14 mouse cellular contexts compared by ENCODE assay signal in the genomic region with DNA sequence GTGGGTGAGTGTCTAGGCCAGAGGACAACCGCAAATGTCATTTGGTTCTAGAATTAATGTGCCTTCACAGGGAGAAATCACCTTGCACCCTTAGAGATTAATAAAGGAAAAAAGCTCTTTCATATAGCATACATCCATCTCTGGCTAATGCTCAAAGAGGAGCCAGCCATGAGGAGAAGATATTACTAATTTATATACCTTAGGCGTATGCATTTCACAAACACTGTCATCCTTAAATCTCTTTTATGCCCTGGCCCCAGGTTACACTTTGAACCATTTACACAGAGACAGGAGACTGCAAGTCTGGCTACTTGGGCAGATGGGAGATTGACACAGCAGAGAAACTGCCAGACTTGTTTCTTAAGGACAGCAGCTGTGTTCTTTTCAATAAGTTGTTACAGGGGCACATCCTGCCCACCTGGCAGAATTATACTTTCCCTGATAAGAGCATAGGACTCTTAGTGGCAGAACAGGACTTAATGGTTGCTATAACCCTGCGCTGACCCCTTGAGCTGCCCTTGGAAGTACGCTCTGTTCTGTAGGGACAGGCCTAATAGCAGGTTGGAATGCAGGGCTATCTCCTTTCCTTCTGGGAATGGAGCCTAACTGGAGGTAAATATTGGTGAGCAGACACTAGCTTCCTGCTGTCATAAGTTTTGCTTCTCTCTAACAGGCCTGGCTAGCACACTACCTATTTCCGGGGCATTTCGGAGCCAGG. TPM values are rescaled to one million over a fixed set of nuclear protein-coding genes. Genes with fewer than 3 reads are reported as not detected.
DNase-seq lines count a peak whose midpoint lies in the region; ATAC-seq and TF ChIP-seq lines count a peak whose summit lies in the region.
"Had no signal": no experiment of that assay in that cellular context is flagged by ENCODE, and none has a peak within 500 bp of the region (broad histone marks: within the 10 kb centered on the region; RNA-seq: fewer than 3 reads in every experiment).

No protein-coding gene starts in this region.

- ATAC-seq in lung, embryonic 15.5 days (ENCODE audit: borderline replicate concordance, extremely low read depth, low FRiP score, low TSS enrichment): no peak
- ATAC-seq in inflammation-experienced regulatory T-cells, adult 6 months: no peak
- ATAC-seq in monocyte, adult 5-6 weeks (replicated peaks; ENCODE audit: insufficient number of reproducible peaks, low FRiP score, low TSS enrichment, poor library complexity, severe bottlenecking): no peak

- no peak overlapping the region for H3K4me3 ChIP-seq in lung, embryonic 15.5 days
- H3K4me3 ChIP-seq in embryonic fibroblast, embryonic 13.5 days (ENCODE audit: insufficient read depth, low read length): no peak overlapping the region
- H3K4me3 ChIP-seq: forebrain, embryonic 10.5 days; hindbrain, embryonic 13.5 days; limb, embryonic 12.5 days; megakaryocyte, embryonic 14.5 days had no signal

- TF ChIP-seq POLR2A in embryonic fibroblast, embryonic 13.5 days (IDR thresholded peaks at IDR 0.05; ENCODE audit: low read depth, low read length): no peak

- WGBS in lung, embryonic 15.5 days: 50% methylated on average over 6 of the region's 6 CpGs

- H3K4me2 ChIP-seq in lung, embryonic 15.5 days: no peak overlapping the region
- H3K4me2 ChIP-seq: hindbrain, embryonic 13.5 days; limb, embryonic 12.5 days had no signal

- no peaks in the 10 kb centered on the region for H3K27me3 ChIP-seq in lung, embryonic 15.5 days
- H3K27me3 ChIP-seq: hindbrain, embryonic 13.5 days; limb, embryonic 12.5 days; megakaryocyte, embryonic 14.5 days had no signal

- intact Hi-C loops in gastrocnemius, postnatal 14 days (cut with DNase I; ENCODE audit: low total_unique reads): no loop called here

- no peaks in the 10 kb centered on the region for H3K36me3 ChIP-seq in lung, embryonic 15.5 days
- H3K36me3 ChIP-seq: forebrain, embryonic 10.5 days; hindbrain, embryonic 13.5 days; limb, embryonic 12.5 days had no signal

- no peak for TF ChIP-seq CTCF in embryonic fibroblast, embryonic 13.5 days (IDR thresholded peaks at IDR 0.05; ENCODE audit: borderline replicate concordance, insufficient read depth, low read length)

- H3K9ac ChIP-seq in lung, embryonic 15.5 days: no peak overlapping the region
- H3K9ac ChIP-seq: hindbrain, embryonic 13.5 days; limb, embryonic 12.5 days had no signal

- peaks cover 54% of the 10 kb centered on the region for H3K4me1 ChIP-seq in lung, embryonic 15.5 days
- peaks cover 21% of the 10 kb centered on the region for H3K4me1 ChIP-seq in embryonic fibroblast, embryonic 13.5 days (ENCODE audit: control insufficient read depth, insufficient read depth, low read length)
- H3K4me1 ChIP-seq: megakaryocyte, embryonic 14.5 days had no signal

- peak overlapping the region; percentile 83 for H3K27ac ChIP-seq in lung, embryonic 15.5 days
- H3K27ac ChIP-seq in embryonic fibroblast, embryonic 13.5 days (ENCODE audit: insufficient read depth, low read length): peak overlapping the region; percentile 46; the same call in 1 of the 2 replicates
- H3K27ac ChIP-seq: forebrain, embryonic 10.5 days; hindbrain, embryonic 13.5 days; limb, embryonic 12.5 days had no signal

- DNase-seq in gastrocnemius, adult 8-10 months (ENCODE audit: low spot score in 2 of 2): peak; percentile 20 to 24
- DNase-seq in gastrocnemius, postnatal 14 days: no peak
- DNase-seq in lung, adult 18-20 months: no peak
- peak; percentile 30 for DNase-seq in mesoderm, embryonic 11.5 days (ENCODE audit: low read depth, low spot score)
- DNase-seq: adrenal gland, adult 2 months; cerebellum, adult 8-10 months had no signal

- no peaks in the 10 kb centered on the region for H3K9me3 ChIP-seq in lung, embryonic 15.5 days
- H3K9me3 ChIP-seq: hindbrain, embryonic 13.5 days; limb, embryonic 12.5 days had no signal

RNA-seq across cellular contexts. Expression of gene Adh6a, which starts 9.2 kb away (rescaled TPM):
- not detected for total RNA-seq in gastrocnemius, adult 8-10 months (2022)
- not detected for total RNA-seq in gastrocnemius, postnatal 14 days (2021)
- polyA plus RNA-seq in lung, embryonic 15.5 days (2015; fragmentation: Nextera tagmentation; extraction: Ambion mirVana): 0.11 TPM in 1 of 2 replicates, not detected in the other
- polyA plus RNA-seq in embryonic fibroblast, embryonic 13.5 days (2011; ENCODE audit: insufficient read length, low read depth, missing spikeins): not detected in 2 replicates
- polyA plus RNA-seq in inflammation-experienced regulatory T-cells, adult 6 months (2017; shearing (Covaris generic)): not detected
- total RNA-seq in monocyte, adult 5-6 weeks (2017): not detected in 3 replicates
- total RNA-seq: adrenal gland, adult 2 months had no signal
- polyA plus RNA-seq: adrenal gland, adult 2 months; forebrain, embryonic 10.5 days; hindbrain, embryonic 13.5 days; limb, embryonic 12.5 days had no signal

RNA-seq across cellular contexts. Expression of gene Adh6b, which starts 37.6 kb away (rescaled TPM):
- under 1 TPM in 1 of 4 experiments, not detected in 3; 0.16 TPM for total RNA-seq in gastrocnemius, adult 8-10 months (2022)
- under 1 TPM in 1 of 2 experiments, not detected in 1; 0.16 TPM for total RNA-seq in gastrocnemius, postnatal 14 days (2021)
- 0.16 TPM in 2 replicates for polyA plus RNA-seq in lung, embryonic 15.5 days (2015; fragmentation: Nextera tagmentation; extraction: Ambion mirVana)
- polyA plus RNA-seq in embryonic fibroblast, embryonic 13.5 days (2011; ENCODE audit: insufficient read length, low read depth, missing spikeins): not detected in 2 replicates
- polyA plus RNA-seq in inflammation-experienced regulatory T-cells, adult 6 months (2017; shearing (Covaris generic)): not detected
- total RNA-seq in monocyte, adult 5-6 weeks (2017): not detected in 3 replicates
- polyA plus RNA-seq: adrenal gland, adult 2 months had no signal

RNA-seq across cellular contexts. Expression of gene Adh1, which starts 43.1 kb away (rescaled TPM):
- 10 to 100 TPM; 14.7 to 36.9 (median 23.9) TPM for total RNA-seq in gastrocnemius, adult 8-10 months (2022)
- total RNA-seq in gastrocnemius, postnatal 14 days (2021): 10 to 100 TPM; 46.4 to 90.8 TPM
- polyA plus RNA-seq in lung, embryonic 15.5 days (2015; fragmentation: Nextera tagmentation; extraction: Ambion mirVana): 1,171 and 1,249 TPM in 2 replicates
- 2.2 and 7.2 TPM in 2 replicates for polyA plus RNA-seq in embryonic fibroblast, embryonic 13.5 days (2011; ENCODE audit: insufficient read length, low read depth, missing spikeins)
- 1 to 10 TPM in 2 of 3 experiments, not detected in 1; 1.9 to 3.3 TPM for polyA plus RNA-seq in inflammation-experienced regulatory T-cells, adult 6 months (2017; shearing (Covaris generic))
- total RNA-seq in monocyte, adult 5-6 weeks (2017): not detected in 3 replicates

Comparison
In these comparisons a context has a peak if more than half of its experiments do, and no peak if none do; other contexts are left out.
1. DNase-seq: peak in gastrocnemius, adult 8-10 months (2 of 2) and mesoderm, embryonic 11.5 days (single experiment); none in gastrocnemius, postnatal 14 days (single experiment) and lung, adult 18-20 months (0 of 2).
2. RNA of gene Adh1, which starts 43.1 kb away (total RNA-seq): 46.4 to 90.8 TPM in gastrocnemius, postnatal 14 days and 14.7 to 36.9 TPM in gastrocnemius, adult 8-10 months; not detected in monocyte, adult 5-6 weeks; every median in the first group is over 10 times any median in the second.